Mouse (Mus musculus) testis, adult 2 months (tissue): ENCODE results near the gene Zc3h18. TPM values are rescaled to one million over a fixed set of nuclear protein-coding genes. Genes with fewer than 3 reads are reported as not detected.
A peak's percentile ranks its signal among the peaks of the same experiment; 100 is the strongest.

Source experiments
- H3K27ac ChIP-seq: fragments of 200-500 bp; 2 replicates; pipeline ENCODE4 v1.5.1; 2012; ENCODE audit warnings: low read depth, low read length; ENCODE audit not compliant: control insufficient read depth, insufficient read depth
- H3K27me3 ChIP-seq: fragments of 200-500 bp; 2 replicates; pipeline ENCODE4 v1.6.1; 2012; ENCODE audit warnings: mild to moderate bottlenecking, low read length, moderate library complexity; ENCODE audit not compliant: control insufficient read depth, insufficient read depth
- H3K36me3 ChIP-seq: fragments of 200-500 bp; 2 replicates; pipeline ENCODE4 v1.6.1; 2012; ENCODE audit warnings: mild to moderate bottlenecking, low read length; ENCODE audit not compliant: control insufficient read depth, insufficient read depth
- H3K4me1 ChIP-seq: fragments of 200-500 bp; 2 replicates; pipeline ENCODE4 v1.6.1; 2012; ENCODE audit warnings: low read length; ENCODE audit not compliant: control insufficient read depth, insufficient read depth
- H3K4me3 ChIP-seq: fragments of 200-500 bp; 2 replicates; pipeline ENCODE4 v1.5.1; 2012; ENCODE audit warnings: low read depth, mild to moderate bottlenecking, low read length, moderate library complexity, mixed read lengths; ENCODE audit not compliant: control insufficient read depth
- CTCF ChIP-seq: fragments of 200-500 bp; IDR thresholded peaks from 2 replicates; pipeline ENCODE4 v1.5.1; 2012; ENCODE audit warnings: low read depth, mild to moderate bottlenecking, inconsistent platforms, low read length, moderate library complexity; ENCODE audit not compliant: control insufficient read depth, insufficient read depth, insufficient replicate concordance
- POLR2A ChIP-seq: fragments of 200-500 bp; IDR thresholded peaks from 2 replicates; pipeline ENCODE4 v1.6.1; 2012; ENCODE audit warnings: low read depth, mild to moderate bottlenecking, inconsistent platforms, low read length, moderate library complexity; ENCODE audit not compliant: control insufficient read depth
- polyA plus RNA-seq: library from polyadenylated mRNA; depleted of rRNA; stranded (reverse); fragments of >200 nt; gene quantifications from 2 replicates; pipeline ENCODE4 v1.2.3, GENCODE M21; 2012

The Zc3h18 gene
- polyA plus RNA-seq, 1 experiment: 19.6 TPM

DNA sequence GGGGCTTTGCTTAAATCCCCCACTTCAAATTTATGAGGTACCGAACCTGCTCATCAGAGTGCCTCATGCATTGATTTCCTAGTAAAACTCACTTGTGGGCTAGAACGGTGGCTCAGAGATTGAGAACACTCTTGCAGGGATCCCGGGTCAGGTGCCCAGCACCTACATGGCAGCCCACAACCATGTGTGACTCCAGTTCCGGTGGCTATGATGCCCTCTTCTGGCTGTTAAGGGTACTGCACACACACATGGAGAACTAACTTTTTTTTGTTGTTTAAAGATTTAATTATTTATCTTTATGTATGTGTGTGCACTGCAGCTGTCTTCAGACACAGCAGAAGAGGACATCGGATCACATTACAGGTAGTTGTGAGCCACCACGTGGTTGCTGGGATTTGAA is 59.0 kb downstream of the Zc3h18 start:
- H3K4me3 ChIP-seq: no peak overlapping the region
- no peaks in the 10 kb centered on the region; the same call in 1 of the 2 replicates for H3K27me3 ChIP-seq
- H3K36me3 ChIP-seq: no peaks in the 10 kb centered on the region
- no peak overlapping the region for H3K27ac ChIP-seq
- H3K4me1 ChIP-seq: peaks cover 16% of the 10 kb centered on the region
- no peak for TF ChIP-seq POLR2A
- TF ChIP-seq CTCF: peak; percentile 60; the same call in 1 of the 2 replicates

DNA sequence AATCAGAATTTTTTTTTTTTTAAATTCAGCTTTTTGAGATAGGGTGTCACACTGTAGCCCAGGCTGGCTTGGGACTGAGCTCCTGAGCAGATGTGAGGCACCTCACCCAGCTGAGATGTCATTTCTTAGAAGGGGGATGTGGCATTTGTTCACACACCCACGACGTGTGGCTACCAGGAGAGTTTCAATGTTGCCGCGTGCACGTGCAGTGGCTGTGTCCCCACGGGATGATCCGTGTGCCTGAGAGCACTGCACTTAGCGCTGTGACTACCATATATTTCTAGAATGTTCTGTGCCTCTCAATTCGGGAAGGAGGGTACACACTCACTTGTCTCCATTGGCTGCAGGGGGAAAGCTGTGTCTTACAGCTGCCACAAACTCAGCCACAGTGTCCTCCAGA is 59.7 kb downstream of the Zc3h18 start:
- H3K27me3 ChIP-seq: no peaks in the 10 kb centered on the region; the same call in 1 of the 2 replicates
- no peak overlapping the region for H3K27ac ChIP-seq
- no peak for TF ChIP-seq CTCF
- no peak for TF ChIP-seq POLR2A
- H3K4me1 ChIP-seq: peaks cover 15% of the 10 kb centered on the region
- H3K4me3 ChIP-seq: no peak overlapping the region
- H3K36me3 ChIP-seq: no peaks in the 10 kb centered on the region

DNA sequence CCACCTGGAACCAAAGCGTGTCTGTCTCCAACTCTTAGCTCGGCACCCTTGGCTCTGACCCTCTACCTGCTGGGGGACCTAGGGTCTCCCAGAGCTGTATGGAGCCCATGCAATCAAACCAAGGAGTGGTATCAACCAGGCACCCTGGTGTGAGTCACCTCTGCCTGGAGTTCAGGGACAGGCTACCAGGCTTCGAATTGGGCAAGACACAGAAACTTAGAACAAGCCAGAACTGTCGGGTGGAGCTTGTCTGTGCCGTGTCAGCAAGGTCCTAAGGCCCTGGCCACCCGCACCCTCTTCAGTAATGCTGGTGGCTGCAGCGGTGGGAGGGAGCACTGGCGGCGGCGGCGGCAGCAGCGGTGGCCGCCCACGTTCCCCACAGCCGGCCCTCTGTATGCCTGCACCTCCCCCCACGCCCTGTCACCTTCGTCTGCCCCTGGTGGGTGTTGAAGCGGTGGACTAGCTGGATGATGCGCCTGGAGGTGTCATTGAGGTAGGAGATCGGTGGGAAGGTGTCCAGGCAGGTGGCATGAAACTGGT is 60.2 kb downstream of the Zc3h18 start:
- Histone ChIP-seq H3K27ac (no peak overlapping the region), H3K4me1 (peaks cover 12% of the 10 kb centered on the region), H3K27me3 (no peaks in the 10 kb centered on the region; the same call in 1 of the 2 replicates), H3K4me3 (no peak overlapping the region), H3K36me3 (no peaks in the 10 kb centered on the region)
- no peak for TF ChIP-seq CTCF
- TF ChIP-seq POLR2A: no peak

DNA sequence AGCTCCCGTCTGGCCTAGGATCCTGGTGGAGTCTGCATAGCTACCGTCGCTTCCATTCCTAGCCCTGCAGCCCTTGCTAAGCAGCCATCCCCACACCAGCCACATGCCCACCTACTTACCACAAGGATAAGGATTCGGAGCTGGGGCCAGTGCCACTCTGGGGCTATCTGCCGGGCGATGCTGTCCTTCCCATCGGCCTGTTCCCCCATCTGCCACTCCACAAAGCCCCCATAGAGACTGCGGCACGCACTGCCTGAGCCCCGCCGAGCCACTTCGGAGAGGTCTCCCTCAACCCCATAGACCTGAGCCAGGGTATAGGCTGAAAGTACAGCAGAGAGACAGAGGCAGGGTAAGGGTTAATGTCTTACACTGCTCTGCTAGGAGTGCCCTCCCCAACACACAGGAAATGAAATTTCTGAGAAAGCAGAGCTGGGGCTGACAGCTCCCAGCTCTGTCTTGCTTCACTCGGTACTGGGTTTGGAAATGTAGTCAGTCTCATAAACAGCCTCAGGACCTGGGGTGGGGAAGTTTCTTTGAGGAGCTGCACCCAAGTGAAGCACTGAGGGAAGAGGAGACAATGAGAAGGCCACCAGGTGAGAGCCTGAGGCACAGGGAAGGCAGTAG is 61.4 kb downstream of the Zc3h18 start:
- no peaks in the 10 kb centered on the region for H3K27me3 ChIP-seq
- H3K4me3 ChIP-seq: no peak overlapping the region
- peaks cover 8% of the 10 kb centered on the region for H3K4me1 ChIP-seq
- TF ChIP-seq POLR2A: no peak
- no peak for TF ChIP-seq CTCF
- no peaks in the 10 kb centered on the region for H3K36me3 ChIP-seq
- H3K27ac ChIP-seq: no peak overlapping the region

DNA sequence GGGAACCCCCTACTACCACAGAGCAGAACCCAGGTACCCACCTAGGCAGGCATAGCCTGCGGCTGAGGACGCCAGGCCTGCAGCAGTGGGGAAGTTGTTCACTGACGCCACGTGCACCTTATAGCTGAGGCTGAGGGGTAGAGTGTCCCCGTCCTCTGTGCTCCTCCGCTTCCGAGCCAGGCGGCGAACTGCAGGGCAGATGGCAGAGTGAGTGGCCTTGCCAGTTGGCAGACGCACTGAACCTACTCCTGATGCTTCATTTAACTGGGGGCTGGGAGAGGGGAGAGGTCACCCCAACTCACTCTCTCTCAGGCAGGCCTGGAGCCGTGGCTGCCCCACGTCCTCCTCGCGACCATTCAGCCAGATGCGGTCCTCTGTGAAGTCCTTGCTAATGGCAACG is 62.9 kb downstream of the Zc3h18 start:
- Histone ChIP-seq H3K36me3 (no peaks in the 10 kb centered on the region), H3K4me3 (no peak overlapping the region), H3K27ac (no peak overlapping the region), H3K4me1 (peaks cover 8% of the 10 kb centered on the region), H3K27me3 (no peaks in the 10 kb centered on the region)
- TF ChIP-seq CTCF (no peak), POLR2A (no peak)

DNA sequence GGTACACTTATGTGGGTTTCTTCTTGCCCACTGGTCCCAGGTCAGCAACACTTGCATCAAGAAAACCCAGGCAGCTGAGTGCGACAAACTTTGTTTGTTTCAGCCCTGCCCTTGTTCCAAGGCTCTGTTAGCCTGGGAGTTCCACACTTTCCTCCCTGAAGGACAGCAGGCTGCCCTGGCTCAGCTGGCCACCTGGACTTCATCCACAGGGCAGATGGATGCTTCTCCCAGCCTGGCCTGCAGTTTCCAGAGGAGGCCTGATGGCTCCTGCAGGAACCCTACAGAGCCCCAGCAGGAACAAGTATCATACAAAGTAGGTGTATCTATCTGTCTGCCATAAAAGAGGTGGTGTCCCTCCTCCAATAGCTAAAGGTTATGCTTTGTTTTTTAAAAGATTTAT is 64.9 kb downstream of the Zc3h18 start:
- no peaks in the 10 kb centered on the region for H3K27me3 ChIP-seq
- no peak overlapping the region for H3K27ac ChIP-seq
- peaks cover 9% of the 10 kb centered on the region for H3K4me1 ChIP-seq
- H3K36me3 ChIP-seq: no peaks in the 10 kb centered on the region
- no peak for TF ChIP-seq CTCF
- no peak for TF ChIP-seq POLR2A
- no peak overlapping the region for H3K4me3 ChIP-seq

DNA sequence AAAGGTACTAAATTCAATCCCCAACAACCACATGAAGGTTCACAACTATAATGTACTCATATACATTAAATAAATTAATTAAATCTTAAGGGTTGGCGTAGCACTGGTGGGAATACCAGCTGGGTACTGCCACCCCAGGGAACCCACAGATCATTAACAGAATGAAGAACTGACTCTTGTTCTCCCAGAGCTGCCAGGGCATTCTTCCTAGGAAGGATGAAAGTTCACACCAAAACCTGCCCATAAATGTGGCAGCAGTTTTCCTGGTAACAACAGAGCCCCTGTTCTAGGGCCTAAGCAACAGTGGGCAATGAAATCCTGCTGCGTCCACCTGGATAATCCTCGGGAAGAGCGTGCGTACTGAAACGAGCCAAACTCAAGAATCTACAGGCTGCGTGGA is 65.9 kb downstream of the Zc3h18 start:
- Histone ChIP-seq H3K27ac (no peak overlapping the region), H3K4me1 (peaks cover 9% of the 10 kb centered on the region), H3K36me3 (no peaks in the 10 kb centered on the region), H3K27me3 (no peaks in the 10 kb centered on the region), H3K4me3 (peak overlapping the region; percentile 81; the same call in 1 of the 2 replicates)
- TF ChIP-seq POLR2A: no peak
- no peak for TF ChIP-seq CTCF

DNA sequence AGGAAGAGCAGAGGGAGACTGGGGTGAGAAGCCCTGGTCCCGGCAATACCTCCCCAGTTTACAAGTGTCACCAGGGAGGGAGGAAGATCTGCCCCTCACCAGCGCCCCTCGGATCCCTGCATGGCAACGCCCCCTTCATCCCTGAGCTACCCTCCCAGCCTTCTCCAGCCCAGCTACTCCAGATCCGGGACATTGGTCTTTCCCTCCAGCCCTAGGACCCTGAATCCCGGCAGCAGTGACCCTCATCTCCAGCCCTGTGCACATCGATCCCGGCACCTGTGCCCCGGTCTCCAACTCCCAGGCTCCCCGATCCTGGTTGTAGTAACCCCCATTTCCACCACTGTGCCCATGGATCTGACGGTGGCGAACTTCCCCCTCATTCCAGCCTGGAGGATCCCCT is 66.4 kb downstream of the Zc3h18 start:
- no peaks in the 10 kb centered on the region for H3K36me3 ChIP-seq
- TF ChIP-seq CTCF (no peak), POLR2A (no peak)
- H3K27me3 ChIP-seq: no peaks in the 10 kb centered on the region
- H3K27ac ChIP-seq: peak overlapping the region; percentile 51; the same call in 1 of the 2 replicates
- H3K4me3 ChIP-seq: peak overlapping the region; percentile 81
- peaks cover 9% of the 10 kb centered on the region for H3K4me1 ChIP-seq
